Mouse (Mus musculus) adrenal gland, postnatal 36 days (tissue): Measurements from ENCODE around the gene Prap1. TPM values are rescaled to one million over a fixed set of nuclear protein-coding genes. Genes with fewer than 3 reads are reported as not detected.

ENCODE experiments used
- DNase-seq, 2 experiments: peaks; one replicate each; pipeline ENCODE4 v3.0.0; 2021; ENCODE audit warnings: mixed read lengths in 1 of 2
- long read RNA-seq, 2 experiments: library from polyadenylated mRNA; stranded (forward); transcript quantifications; one replicate each; pipeline ENCODE4 v2.0.0; 2021; ENCODE audit warnings: borderline sequencing depth in 2 of 2
- total RNA-seq, 2 experiments: library from RNA; stranded (reverse); gene quantifications; 2 replicates each; pipeline ENCODE4 v1.2.3; 2021

Gene Prap1
- total RNA-seq: not detected
- long read RNA-seq, experiment 1: 0 reads
- long read RNA-seq, experiment 2: 0 reads

GRCm38 (mm10) chr7:140092924-140093528 is at the start of gene Prap1:
Gene Prap1, plus strand, starts transcription at chr7:140093395.
- DNase-seq: no peak

GRCm38 (mm10) chr7:140045546-140045945 is 47.6 kb upstream of the Prap1 start:
- no peak for DNase-seq

GRCm38 (mm10) chr7:140047811-140048311 is 45.3 kb upstream of the Prap1 start:
- DNase-seq: peak in 1 of 2 experiments; percentile 33

GRCm38 (mm10) chr7:140048361-140049114 is 44.7 kb upstream of the Prap1 start, which contains the start of gene Msx3:
Gene Msx3, minus strand, starts transcription at chr7:140049089.
- DNase-seq: no peak

GRCm38 (mm10) chr7:140049115-140049689 is 44.0 kb upstream of the Prap1 start:
- DNase-seq: peak; percentile 45 to 49

- no peak for DNase-seq
Observed at GRCm38 (mm10) chr7:140054124-140054523, 39.1 kb upstream of the Prap1 start.

GRCm38 (mm10) chr7:140057413-140058407 is 35.5 kb upstream of the Prap1 start:
- DNase-seq: peak; percentile 49 to 51

- DNase-seq: no peak
Observed at GRCm38 (mm10) chr7:140058528-140058927, 34.7 kb upstream of the Prap1 start.

GRCm38 (mm10) chr7:140059601-140060000 is 33.6 kb upstream of the Prap1 start:
- no peak for DNase-seq

- DNase-seq: peak; percentile 45 to 62
Observed at GRCm38 (mm10) chr7:140060936-140061831, 32.0 kb upstream of the Prap1 start.

GRCm38 (mm10) chr7:140061832-140062130 is 31.4 kb upstream of the Prap1 start:
- no peak for DNase-seq

GRCm38 (mm10) chr7:140062307-140062706 is 30.9 kb upstream of the Prap1 start:
- peak; percentile 21 to 44 for DNase-seq

GRCm38 (mm10) chr7:140063092-140063491 is 30.1 kb upstream of the Prap1 start:
- DNase-seq: peak; percentile 69

- DNase-seq: no peak
Observed at GRCm38 (mm10) chr7:140067397-140067796, 25.8 kb upstream of the Prap1 start.

- peak; percentile 18 to 47 for DNase-seq
Observed at GRCm38 (mm10) chr7:140070042-140070711, 23.0 kb upstream of the Prap1 start.

- DNase-seq: no peak
Observed at GRCm38 (mm10) chr7:140077698-140078097, 15.5 kb upstream of the Prap1 start.

- DNase-seq: peak; percentile 76 to 82
Observed at GRCm38 (mm10) chr7:140078711-140079110, 14.5 kb upstream of the Prap1 start.

- DNase-seq: peak; percentile 87 to 90
Observed at GRCm38 (mm10) chr7:140080503-140081156, 12.6 kb upstream of the Prap1 start.

- no peak for DNase-seq
Observed at GRCm38 (mm10) chr7:140081408-140082241, 11.6 kb upstream of the Prap1 start.
